Mouse (Mus musculus) lung, embryonic 14.5 days (tissue): Measurements from ENCODE around the gene Fam222a. TPM values are rescaled to one million over a fixed set of nuclear protein-coding genes. Genes with fewer than 3 reads are reported as not detected.

Experiments
- ATAC-seq: fragments of 200-750 bp; cut with Nextera tagmentation; 2 replicates; pipeline ENCODE4 v1.8.0; 2017; ENCODE audit warnings: mild to moderate bottlenecking, moderate TSS enrichment, moderate library complexity; ENCODE audit not compliant: insufficient read depth
- DNase-seq: peaks from one replicate; pipeline ENCODE4 v3.0.0-alpha.2; 2015
- H3K27ac ChIP-seq: fragments of 300-500 bp; sonication (generic); 2 replicates; pipeline ENCODE4 v1.5.1; 2014; ENCODE audit warnings: low read depth, mild to moderate bottlenecking, moderate library complexity
- H3K27me3 ChIP-seq: fragments of 300-500 bp; sonication (generic); 2 replicates; pipeline ENCODE4 v1.6.1; 2014; ENCODE audit warnings: low read length, control low read depth; ENCODE audit not compliant: insufficient read depth
- H3K36me3 ChIP-seq: fragments of 300-500 bp; sonication (generic); 2 replicates; pipeline ENCODE4 v1.6.1; 2014; ENCODE audit warnings: control low read depth; ENCODE audit not compliant: insufficient read depth
- H3K4me1 ChIP-seq: fragments of 300-500 bp; sonication (generic); 2 replicates; pipeline ENCODE4 v1.6.1; 2014; ENCODE audit warnings: antibody characterized with exemption, control low read depth; ENCODE audit not compliant: insufficient read depth
- H3K4me2 ChIP-seq: fragments of 300-500 bp; sonication (generic); 2 replicates; pipeline ENCODE4 v1.6.1; 2014; ENCODE audit warnings: mild to moderate bottlenecking
- H3K4me3 ChIP-seq: fragments of 300-500 bp; sonication (generic); 2 replicates; pipeline ENCODE4 v1.5.1; 2014; ENCODE audit warnings: low read depth, low read length
- H3K9ac ChIP-seq: fragments of 300-500 bp; sonication (generic); 2 replicates; pipeline ENCODE4 v1.6.1; 2014
- H3K9me3 ChIP-seq: fragments of 300-500 bp; sonication (generic); 2 replicates; pipeline ENCODE4 v1.6.1; 2016; ENCODE audit warnings: low read depth, low read length, control low read depth
- CTCF ChIP-seq: IDR thresholded peaks from 2 replicates; pipeline ENCODE4 v1.5.1; 2016; ENCODE audit warnings: antibody characterized with exemption, low read depth
- WGBS: fragments of 180-500 bp; shearing (Covaris S2); extraction: QIAGEN DNeasy Blood & Tissue Kit; methylation state at CpG from one replicate; pipeline ENCODE4 v1.1.7; 2014; 5-methylcytosine and 5-hydroxymethylcytosine counted together
- polyA plus RNA-seq: library from polyadenylated mRNA; unstranded; fragments of >200 nt; fragmentation: Nextera tagmentation; extraction: Ambion mirVana; gene quantifications from 2 replicates; pipeline ENCODE4 v1.2.1, GENCODE M21; 2014

Gene Fam222a
- polyA plus RNA-seq, 1 experiment from 2014 or later: 2.3 TPM

- no peaks in the 10 kb centered on the region for H3K9me3 ChIP-seq
- peak; percentile 94 for TF ChIP-seq CTCF
- H3K4me1 ChIP-seq: no peaks in the 10 kb centered on the region
- H3K36me3 ChIP-seq: no peaks in the 10 kb centered on the region
- no peak overlapping the region for H3K4me3 ChIP-seq
- DNase-seq (peak; percentile 94), ATAC-seq (no peak)
- H3K4me2 ChIP-seq: no peak overlapping the region
- no peak overlapping the region for H3K27ac ChIP-seq
- no peak overlapping the region for H3K9ac ChIP-seq
- 22% methylated on average over 8 of the region's 8 CpGs for WGBS
- H3K27me3 ChIP-seq: no peaks in the 10 kb centered on the region
These were observed 51.0 kb downstream of the Fam222a start for GRCm38 (mm10) chr5:114618851-114619250.

- peak; percentile 52 for DNase-seq
- H3K36me3 ChIP-seq: no peaks in the 10 kb centered on the region
These were observed 52.5 kb downstream of the Fam222a start for GRCm38 (mm10) chr5:114620305-114620704.

GRCm38 (mm10) chr5:114625590-114625989, 57.8 kb downstream of the Fam222a start:
- no peaks in the 10 kb centered on the region for H3K9me3 ChIP-seq
- no peak overlapping the region for H3K4me2 ChIP-seq
- no peaks in the 10 kb centered on the region for H3K27me3 ChIP-seq
- no peak overlapping the region for H3K9ac ChIP-seq
- H3K4me1 ChIP-seq: no peaks in the 10 kb centered on the region
- 17% methylated on average over 3 of the region's 3 CpGs for WGBS
- DNase-seq: peak; percentile 76
- no peak overlapping the region for H3K4me3 ChIP-seq
- H3K36me3 ChIP-seq: no peaks in the 10 kb centered on the region
- no peak overlapping the region for H3K27ac ChIP-seq
- peak; percentile 76 for TF ChIP-seq CTCF
- no peak for ATAC-seq

More at GRCm38 (mm10) chr5:114620305-114620704, 52.5 kb downstream of the Fam222a start:
- Histone ChIP-seq H3K27ac (no peak overlapping the region), H3K9ac (no peak overlapping the region), H3K9me3 (no peaks in the 10 kb centered on the region), H3K4me2 (no peak overlapping the region), H3K4me1 (no peaks in the 10 kb centered on the region), H3K4me3 (no peak overlapping the region), H3K27me3 (no peaks in the 10 kb centered on the region)
- ATAC-seq: no peak
- WGBS: 35% methylated on average over 6 of the region's 6 CpGs
- peak; percentile 69 for TF ChIP-seq CTCF

- Histone ChIP-seq H3K9ac (no peak overlapping the region), H3K4me3 (no peak overlapping the region), H3K4me1 (no peaks in the 10 kb centered on the region), H3K9me3 (no peaks in the 10 kb centered on the region), H3K4me2 (no peak overlapping the region), H3K27me3 (0 out of 2 replicates have a peak, but pooled peaks cover 3% of the 10 kb centered on the region), H3K27ac (no peak overlapping the region), H3K36me3 (no peaks in the 10 kb centered on the region)
- ATAC-seq (no peak), DNase-seq (peak; percentile 53)
- 43% methylated on average over 2 of the region's 2 CpGs for WGBS
- TF ChIP-seq CTCF: peak; percentile 61
These were observed 63.5 kb downstream of the Fam222a start for GRCm38 (mm10) chr5:114631336-114631735.

- no peaks in the 10 kb centered on the region for H3K9me3 ChIP-seq
These were observed 68.3 kb downstream of the Fam222a start for GRCm38 (mm10) chr5:114636091-114636490.

DNA sequence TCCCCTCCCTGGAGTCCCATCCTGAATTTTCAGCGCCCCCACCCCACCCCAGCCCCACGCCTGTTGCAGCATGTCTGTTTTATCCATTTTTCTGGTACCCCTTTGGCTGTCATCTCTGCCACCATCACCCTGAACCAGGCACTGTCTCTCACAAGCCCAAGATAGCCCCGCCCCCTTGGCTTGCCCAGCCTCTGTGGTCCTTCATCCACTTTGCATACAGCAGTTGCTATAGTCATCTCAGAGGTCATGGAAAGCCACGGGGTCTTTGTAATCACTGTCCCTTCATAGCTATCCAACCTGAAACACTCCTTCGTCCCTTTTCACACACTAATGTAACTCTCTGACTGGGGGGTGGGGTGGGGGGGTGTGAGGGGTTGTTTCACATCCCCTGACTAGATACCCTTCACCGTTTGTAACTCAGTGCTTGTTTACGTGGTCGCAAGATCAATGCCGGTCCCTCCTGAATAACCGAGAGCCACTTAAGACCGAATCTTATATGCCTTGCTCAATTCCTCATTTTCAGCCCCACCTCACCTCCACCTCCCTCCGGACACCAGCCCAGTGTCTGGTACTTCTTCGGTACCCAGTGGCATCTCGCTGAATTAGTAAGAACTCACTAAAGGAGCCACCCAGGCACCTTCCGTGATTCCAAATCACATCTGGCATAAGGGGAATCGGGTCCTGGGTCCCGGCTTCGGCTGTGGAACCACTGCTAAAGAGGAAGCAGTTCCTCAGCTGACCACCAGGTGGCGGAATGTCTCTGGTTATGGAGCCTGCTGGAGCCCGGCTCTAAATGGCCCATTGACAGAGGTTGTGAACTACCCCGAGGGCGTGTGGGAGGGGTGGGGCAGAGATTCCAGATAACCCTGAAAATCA, 71.2 kb downstream of the Fam222a start:
- peak; percentile 98 for TF ChIP-seq CTCF
- Histone ChIP-seq H3K9ac (no peak overlapping the region), H3K4me3 (0 out of 2 replicates have a peak overlapping the region, but pooled peaks have one; percentile 6), H3K27ac (no peak overlapping the region), H3K4me2 (peak overlapping the region; percentile 49), H3K36me3 (no peaks in the 10 kb centered on the region), H3K9me3 (no peaks in the 10 kb centered on the region), H3K27me3 (peaks cover 7% of the 10 kb centered on the region; the same call in 1 of the 2 replicates), H3K4me1 (0 out of 2 replicates have a peak, but pooled peaks cover 2% of the 10 kb centered on the region)
- WGBS: 13% methylated on average over 22 of the region's 22 CpGs
- ATAC-seq (peak; percentile 84), DNase-seq (peak; percentile 97)

More at GRCm38 (mm10) chr5:114636091-114636490, 68.3 kb downstream of the Fam222a start:
- Histone ChIP-seq H3K9ac (no peak overlapping the region), H3K27ac (no peak overlapping the region), H3K36me3 (no peaks in the 10 kb centered on the region), H3K27me3 (peaks cover 7% of the 10 kb centered on the region; the same call in 1 of the 2 replicates), H3K4me3 (no peak overlapping the region), H3K4me2 (no peak overlapping the region), H3K4me1 (0 out of 2 replicates have a peak, but pooled peaks cover 2% of the 10 kb centered on the region)
- no peak for TF ChIP-seq CTCF
- no peak for ATAC-seq
- DNase-seq: no peak
- WGBS: 79% methylated on average over 25 of the region's 25 CpGs

DNA sequence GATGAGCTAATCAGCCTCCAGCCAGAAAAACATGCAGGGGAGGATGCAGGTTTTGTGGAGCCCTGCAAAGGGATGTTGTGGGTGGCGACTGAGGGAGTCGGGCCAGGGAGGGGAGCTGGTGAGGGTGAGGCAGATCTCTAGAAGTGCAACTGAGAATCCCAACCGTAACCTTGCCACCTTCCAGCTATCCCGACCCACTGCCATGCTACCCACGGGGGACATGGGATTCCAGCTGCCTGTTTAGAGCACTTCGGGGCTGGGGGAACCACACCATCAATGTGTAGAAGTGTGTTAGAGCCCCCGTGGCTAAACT, 71.8 kb downstream of the Fam222a start:
- Histone ChIP-seq H3K4me2 (peak overlapping the region; percentile 49), H3K4me1 (0 out of 2 replicates have a peak, but pooled peaks cover 2% of the 10 kb centered on the region), H3K4me3 (0 out of 2 replicates have a peak overlapping the region, but pooled peaks have one; percentile 6), H3K27me3 (peaks cover 7% of the 10 kb centered on the region; the same call in 1 of the 2 replicates), H3K9me3 (no peaks in the 10 kb centered on the region), H3K27ac (no peak overlapping the region), H3K36me3 (no peaks in the 10 kb centered on the region), H3K9ac (no peak overlapping the region)
- DNase-seq: no peak
- WGBS: 26% methylated on average over 7 of the region's 7 CpGs
- ATAC-seq: no peak
- TF ChIP-seq CTCF: no peak
